Mouse (Mus musculus) forebrain, embryonic 14.5 days (tissue): Measurements from ENCODE around the gene Cmtm4. TPM values are rescaled to one million over a fixed set of nuclear protein-coding genes. Genes with fewer than 3 reads are reported as not detected.

Experiments
- ATAC-seq: fragments of 200-750 bp; cut with Nextera tagmentation; 2 replicates; pipeline ENCODE4 v1.8.0; 2017; ENCODE audit warnings: mild to moderate bottlenecking, moderate library complexity
- DNase-seq: peaks from one replicate; pipeline ENCODE4 v3.0.0-alpha.2; 2015; ENCODE audit warnings: low spot score
- H3K27ac ChIP-seq: fragments of 300-500 bp; sonication (generic); 2 replicates; pipeline ENCODE4 v1.5.1; 2014; ENCODE audit warnings: low read depth, mild to moderate bottlenecking, control low read depth, low read length, moderate library complexity
- H3K27me3 ChIP-seq: fragments of 300-500 bp; sonication (generic); replicated peaks from 2 replicates; pipeline ENCODE4 v1.6.1; 2014; ENCODE audit warnings: low read length, control low read depth, mixed read lengths; ENCODE audit not compliant: control insufficient read depth, insufficient read depth
- H3K36me3 ChIP-seq: fragments of 300-500 bp; sonication (generic); 2 replicates; pipeline ENCODE4 v1.6.1; 2014; ENCODE audit warnings: low read length, control low read depth; ENCODE audit not compliant: control insufficient read depth, insufficient read depth
- H3K4me1 ChIP-seq: fragments of 300-500 bp; sonication (generic); 2 replicates; pipeline ENCODE4 v1.6.1; 2014; ENCODE audit warnings: antibody characterized with exemption, low read length, control low read depth; ENCODE audit not compliant: control insufficient read depth, insufficient read depth
- H3K4me2 ChIP-seq: fragments of 300-500 bp; sonication (generic); 2 replicates; pipeline ENCODE4 v1.6.1; 2014; ENCODE audit warnings: mild to moderate bottlenecking, control low read depth, low read length
- H3K4me3 ChIP-seq: fragments of 300-500 bp; sonication (generic); 2 replicates; pipeline ENCODE4 v1.5.1; 2014; ENCODE audit warnings: low read depth, low read length, control low read depth
- H3K9ac ChIP-seq: fragments of 300-500 bp; sonication (generic); 2 replicates; pipeline ENCODE4 v1.6.1; 2014; ENCODE audit warnings: mild to moderate bottlenecking, low read length, control low read depth, moderate library complexity
- H3K9me3 ChIP-seq: fragments of 300-500 bp; sonication (generic); replicated peaks from 2 replicates; pipeline ENCODE4 v1.6.1; 2016; ENCODE audit warnings: low read length, control low read depth, mixed read lengths; ENCODE audit not compliant: control insufficient read depth
- WGBS: fragments of 180-500 bp; shearing (Covaris S2); extraction: QIAGEN DNeasy Blood & Tissue Kit; methylation state at CpG from one replicate; pipeline ENCODE4 v1.1.7; 2014; 5-methylcytosine and 5-hydroxymethylcytosine counted together
- polyA plus RNA-seq: library from polyadenylated mRNA; unstranded; fragments of >200 nt; fragmentation: Nextera tagmentation; extraction: Ambion mirVana; gene quantifications from 2 replicates; pipeline ENCODE4 v1.2.1, GENCODE M21; 2014

The Cmtm4 gene
- polyA plus RNA-seq, 1 experiment from 2014 or later, result 3.7 TPM

GRCm38 (mm10) chr8:104436038-104436437, 40.4 kb upstream of the Cmtm4 start:
- Histone ChIP-seq H3K27me3 (no peaks in the 10 kb centered on the region), H3K4me2 (peak overlapping the region; percentile 35), H3K9ac (peak overlapping the region; percentile 45; the same call in 1 of the 2 replicates), H3K4me1 (peaks cover 12% of the 10 kb centered on the region), H3K36me3 (peaks cover 92% of the 10 kb centered on the region), H3K4me3 (0 out of 2 replicates have a peak overlapping the region, but pooled peaks have one; percentile 0), H3K27ac (peak overlapping the region; percentile 84), H3K9me3 (no peaks in the 10 kb centered on the region)
- ATAC-seq (peak; percentile 99), DNase-seq (peak; percentile 98)
- WGBS, result 7% methylated on average over 12 of the region's 12 CpGs

- Histone ChIP-seq H3K36me3 (peaks cover 95% of the 10 kb centered on the region), H3K27me3 (no peaks in the 10 kb centered on the region), H3K27ac (no peak overlapping the region), H3K9ac (no peak overlapping the region), H3K4me2 (no peak overlapping the region), H3K4me3 (no peak overlapping the region), H3K4me1 (peaks cover 9% of the 10 kb centered on the region), H3K9me3 (no peaks in the 10 kb centered on the region)
- 83% methylated on average over 18 of the region's 18 CpGs for WGBS
- DNase-seq (no peak), ATAC-seq (no peak)
Measured at GRCm38 (mm10) chr8:104434826-104435354, 39.3 kb upstream of the Cmtm4 start.

GRCm38 (mm10) chr8:104434275-104434674, 38.7 kb upstream of the Cmtm4 start:
- no peak for DNase-seq

GRCm38 (mm10) chr8:104433191-104433842, 37.7 kb upstream of the Cmtm4 start:
- H3K4me2 ChIP-seq, result no peak overlapping the region
- DNase-seq (no peak), ATAC-seq (no peak)
- 95% methylated on average over 5 of the region's 5 CpGs for WGBS
- no peaks in the 10 kb centered on the region for H3K9me3 ChIP-seq
- H3K9ac ChIP-seq, result no peak overlapping the region
- peaks cover 95% of the 10 kb centered on the region for H3K36me3 ChIP-seq
- no peaks in the 10 kb centered on the region for H3K27me3 ChIP-seq
- H3K4me1 ChIP-seq, result peaks cover 9% of the 10 kb centered on the region
- H3K27ac ChIP-seq, result no peak overlapping the region
- H3K4me3 ChIP-seq, result no peak overlapping the region

More at GRCm38 (mm10) chr8:104434275-104434674, 38.7 kb upstream of the Cmtm4 start:
- no peak for ATAC-seq
- 80% methylated on average over 4 of the region's 4 CpGs for WGBS
- H3K4me2 ChIP-seq, result no peak overlapping the region
- H3K4me1 ChIP-seq, result peaks cover 9% of the 10 kb centered on the region
- no peak overlapping the region for H3K27ac ChIP-seq
- no peaks in the 10 kb centered on the region for H3K9me3 ChIP-seq
- no peaks in the 10 kb centered on the region for H3K27me3 ChIP-seq
- H3K9ac ChIP-seq, result no peak overlapping the region
- no peak overlapping the region for H3K4me3 ChIP-seq
- peaks cover 95% of the 10 kb centered on the region for H3K36me3 ChIP-seq

- Histone ChIP-seq H3K27me3 (no peaks in the 10 kb centered on the region), H3K4me3 (no peak overlapping the region), H3K4me2 (no peak overlapping the region), H3K9me3 (no peaks in the 10 kb centered on the region), H3K4me1 (peaks cover 9% of the 10 kb centered on the region), H3K9ac (no peak overlapping the region), H3K36me3 (peaks cover 97% of the 10 kb centered on the region), H3K27ac (no peak overlapping the region)
- DNase-seq (no peak), ATAC-seq (no peak)
- WGBS, result 96% methylated on average over 6 of the region's 6 CpGs
Measured at GRCm38 (mm10) chr8:104432656-104433055, 37.0 kb upstream of the Cmtm4 start.

- Histone ChIP-seq H3K4me2 (no peak overlapping the region), H3K36me3 (peaks cover 100% of the 10 kb centered on the region), H3K4me3 (no peak overlapping the region), H3K9me3 (no peaks in the 10 kb centered on the region), H3K27me3 (no peaks in the 10 kb centered on the region), H3K27ac (no peak overlapping the region), H3K9ac (no peak overlapping the region), H3K4me1 (no peaks in the 10 kb centered on the region; the same call in 1 of the 2 replicates)
- 88% methylated on average over 7 of the region's 7 CpGs for WGBS
- ATAC-seq, result no peak
- no peak for DNase-seq
Measured at GRCm38 (mm10) chr8:104430230-104430629, 34.6 kb upstream of the Cmtm4 start.

GRCm38 (mm10) chr8:104427703-104428102, 32.1 kb upstream of the Cmtm4 start:
- H3K27me3 ChIP-seq, result no peaks in the 10 kb centered on the region
- no peak overlapping the region for H3K9ac ChIP-seq
- no peak for DNase-seq
- ATAC-seq, result no peak
- no peaks in the 10 kb centered on the region for H3K4me1 ChIP-seq
- H3K36me3 ChIP-seq, result peaks cover 100% of the 10 kb centered on the region
- H3K4me3 ChIP-seq, result no peak overlapping the region
- WGBS, result 96% methylated on average over 13 of the region's 13 CpGs
- H3K9me3 ChIP-seq, result no peaks in the 10 kb centered on the region
- H3K27ac ChIP-seq, result no peak overlapping the region
- H3K4me2 ChIP-seq, result no peak overlapping the region

GRCm38 (mm10) chr8:104422313-104422712, 26.7 kb upstream of the Cmtm4 start:
- 89% methylated on average over 6 of the region's 6 CpGs for WGBS
- Histone ChIP-seq H3K4me2 (no peak overlapping the region), H3K36me3 (peaks cover 98% of the 10 kb centered on the region), H3K27me3 (no peaks in the 10 kb centered on the region), H3K9me3 (no peaks in the 10 kb centered on the region), H3K27ac (no peak overlapping the region), H3K4me1 (no peaks in the 10 kb centered on the region), H3K4me3 (no peak overlapping the region), H3K9ac (no peak overlapping the region)
- DNase-seq (no peak), ATAC-seq (no peak)

GRCm38 (mm10) chr8:104416022-104416421, 20.4 kb upstream of the Cmtm4 start:
- Histone ChIP-seq H3K9me3 (no peaks in the 10 kb centered on the region), H3K9ac (no peak overlapping the region), H3K4me2 (no peak overlapping the region), H3K36me3 (peaks cover 47% of the 10 kb centered on the region), H3K4me1 (no peaks in the 10 kb centered on the region), H3K27ac (no peak overlapping the region), H3K4me3 (no peak overlapping the region), H3K27me3 (no peaks in the 10 kb centered on the region)
- no peak for DNase-seq
- 92% methylated on average over 6 of the region's 6 CpGs for WGBS
- ATAC-seq, result no peak
